Mouse (Mus musculus): ENCODE data around the gene Baz2a.
A peak's percentile ranks its signal among the peaks of the same experiment; 100 is the strongest.
"Not testable (repeated sequence)": the region's sequence is repeated elsewhere in the genome, so short reads cannot be mapped to it uniquely, and the experiment has no call there.

Gene Baz2a

DNA sequence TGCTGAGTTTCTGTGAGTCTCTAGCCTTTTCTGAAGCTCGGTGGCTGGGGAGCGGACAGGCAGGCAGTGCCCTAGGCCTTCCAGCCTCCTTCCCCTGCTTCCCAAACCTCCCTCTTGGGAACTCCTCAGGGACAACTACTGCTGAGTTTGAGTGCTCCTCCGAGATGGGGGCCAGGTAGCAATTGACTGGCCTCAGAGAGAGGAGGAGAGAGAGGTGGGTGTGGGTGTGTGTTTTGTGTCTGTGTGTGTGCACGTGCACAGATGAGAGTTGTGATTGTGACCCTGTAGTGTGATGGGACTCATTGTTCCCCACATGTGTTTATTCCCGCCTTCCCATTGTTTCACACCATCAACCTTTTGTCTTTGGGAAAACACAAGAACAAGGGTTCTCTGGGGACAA, 36.1 kb downstream of the Baz2a start:
- no peak for DNase-seq

DNA sequence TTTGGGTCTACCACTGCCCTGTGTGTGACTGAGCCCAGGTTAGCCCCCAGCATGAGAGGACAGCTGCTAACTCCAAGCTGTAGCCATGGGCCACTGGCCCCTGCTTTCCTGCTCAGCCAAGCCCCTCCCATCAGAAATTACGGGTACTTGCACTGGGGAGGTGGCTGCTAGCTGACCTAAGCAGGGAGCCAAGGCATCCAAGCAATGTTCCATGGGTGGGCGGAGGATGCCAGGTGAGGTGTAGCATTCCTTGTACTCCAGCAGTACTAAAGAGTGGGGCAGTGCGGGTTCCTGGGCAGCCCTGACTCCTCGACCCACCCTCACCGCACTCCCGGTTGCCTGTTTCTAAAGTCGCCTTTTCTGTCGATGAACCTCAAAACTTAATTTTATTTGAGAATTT, 36.8 kb downstream of the Baz2a start:
- DNase-seq: no peak

DNA sequence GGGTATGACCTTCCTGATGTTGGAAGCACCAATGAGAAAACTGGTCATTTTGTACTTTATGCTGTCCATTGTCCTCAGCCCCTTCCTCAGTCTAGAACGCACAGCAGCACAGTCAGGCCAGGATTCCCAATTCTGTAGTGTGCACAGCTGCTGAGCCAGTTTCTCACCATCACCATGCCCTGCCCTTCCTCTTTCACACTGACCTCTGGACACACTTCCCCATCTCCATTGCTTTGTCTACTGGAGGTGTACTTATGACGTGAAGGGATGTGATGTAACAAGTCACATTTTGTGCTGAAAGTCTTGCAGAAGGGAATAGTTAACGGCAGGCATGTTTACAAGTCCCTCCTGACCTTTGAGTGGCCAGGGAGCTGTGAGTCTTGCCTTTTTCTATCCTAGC, 39.9 kb downstream of the Baz2a start:
- no peak for DNase-seq

DNA sequence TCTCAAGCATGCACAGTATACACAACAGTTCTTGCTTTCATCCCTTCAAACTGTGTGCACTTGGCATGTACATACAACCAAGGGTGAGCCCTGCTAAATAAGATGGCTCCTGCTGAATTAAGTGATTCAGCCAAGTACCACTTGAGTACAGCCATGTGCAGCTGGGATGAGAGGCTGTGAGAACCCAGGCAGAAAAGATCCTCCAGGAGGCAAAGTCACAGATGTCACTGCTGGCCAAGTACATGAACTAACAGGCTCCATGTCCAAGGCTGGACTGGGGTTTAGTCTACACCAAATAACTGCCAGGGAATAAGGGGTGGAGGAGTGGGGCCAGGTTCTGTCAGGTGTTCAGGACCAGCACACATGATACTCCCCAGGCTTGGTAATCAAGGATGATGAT, 40.4 kb downstream of the Baz2a start:
- no peak for DNase-seq

DNA sequence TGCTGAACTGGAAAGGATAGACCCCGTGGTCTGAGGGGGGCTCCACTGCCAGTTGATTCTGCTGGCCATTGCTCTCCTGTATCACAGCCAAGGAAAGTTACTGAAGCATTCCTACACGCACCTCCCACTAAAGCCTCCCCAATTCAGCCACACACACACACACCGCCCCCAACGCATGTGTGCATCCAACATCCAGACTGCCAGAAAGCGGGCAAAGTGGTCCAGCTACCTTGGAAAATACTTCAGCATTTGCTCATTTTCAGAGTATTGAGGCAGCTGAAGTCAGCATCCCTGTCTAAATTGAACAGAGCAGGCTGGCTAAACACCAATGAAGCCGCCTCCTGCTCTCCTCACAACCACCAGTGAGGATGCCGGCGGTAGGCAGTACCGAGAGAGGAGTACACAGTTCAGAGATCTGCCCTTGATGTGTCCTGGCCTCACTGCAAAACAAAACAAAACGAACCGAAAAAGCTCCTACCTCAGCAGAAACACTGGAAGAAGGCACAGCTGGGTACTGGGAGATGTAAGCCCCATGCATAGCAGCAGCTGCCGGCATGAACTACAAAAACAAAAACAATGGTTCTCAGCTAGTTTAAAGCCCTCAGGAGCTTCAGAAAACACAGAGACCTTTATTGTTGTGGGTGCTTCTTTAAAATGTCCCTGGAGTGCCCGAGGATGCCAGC, 42.4 kb downstream of the Baz2a start:
- no peak for DNase-seq

DNA sequence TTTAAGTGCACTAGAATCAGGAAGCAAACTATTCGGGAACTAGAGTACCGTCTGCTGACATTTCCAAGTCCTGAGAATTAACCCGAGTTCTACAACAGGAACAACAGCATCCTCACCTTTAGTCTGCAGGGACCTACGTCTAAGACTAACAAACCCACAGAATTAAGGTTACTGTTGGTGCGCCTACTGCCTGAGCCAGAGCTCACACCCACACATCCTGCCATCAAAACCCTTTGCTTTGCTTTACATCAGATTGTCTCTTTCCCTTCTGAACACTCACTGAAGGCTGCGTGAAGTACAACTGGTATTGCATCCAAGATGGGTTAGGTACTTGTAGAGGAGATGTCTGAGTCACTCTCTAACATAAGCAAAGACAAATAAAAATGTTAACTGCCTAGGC, 44.0 kb downstream of the Baz2a start:
- no peak for DNase-seq

DNA sequence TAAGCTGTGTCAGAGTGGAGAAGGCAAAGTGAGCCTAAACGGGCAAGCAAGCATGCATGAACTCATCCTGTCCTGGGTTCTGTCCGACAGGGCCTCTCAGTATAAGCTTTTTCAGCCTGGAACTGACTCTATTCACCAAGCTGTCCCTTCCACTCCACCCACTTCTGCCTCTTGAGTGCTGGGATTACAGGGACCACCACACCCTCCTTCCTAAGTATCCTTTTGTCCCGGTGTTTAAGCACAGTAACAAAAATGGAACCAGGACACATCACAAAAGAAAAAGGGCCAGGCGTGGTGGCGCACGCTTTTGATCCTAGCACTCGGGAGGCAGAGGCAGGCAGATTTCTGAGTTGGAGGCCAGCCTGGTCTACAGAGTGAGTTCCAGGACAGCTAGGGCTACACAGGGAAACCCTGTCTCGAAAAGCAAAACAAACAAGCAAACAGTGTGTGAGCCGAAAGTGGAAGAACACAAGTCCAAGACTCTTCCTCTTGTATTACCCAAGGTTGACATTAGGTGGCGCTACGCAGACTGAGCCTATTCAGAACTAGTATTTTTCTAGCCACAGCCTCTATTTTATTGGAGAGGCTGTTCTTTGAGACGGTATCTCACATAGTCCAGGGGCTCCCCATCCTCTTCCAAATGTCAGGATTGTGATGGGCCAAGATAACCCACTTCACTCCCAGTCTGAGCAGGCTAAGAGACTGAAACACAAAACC, 49.0 kb downstream of the Baz2a start:
- DNase-seq: peak; percentile 27 to 65

DNA sequence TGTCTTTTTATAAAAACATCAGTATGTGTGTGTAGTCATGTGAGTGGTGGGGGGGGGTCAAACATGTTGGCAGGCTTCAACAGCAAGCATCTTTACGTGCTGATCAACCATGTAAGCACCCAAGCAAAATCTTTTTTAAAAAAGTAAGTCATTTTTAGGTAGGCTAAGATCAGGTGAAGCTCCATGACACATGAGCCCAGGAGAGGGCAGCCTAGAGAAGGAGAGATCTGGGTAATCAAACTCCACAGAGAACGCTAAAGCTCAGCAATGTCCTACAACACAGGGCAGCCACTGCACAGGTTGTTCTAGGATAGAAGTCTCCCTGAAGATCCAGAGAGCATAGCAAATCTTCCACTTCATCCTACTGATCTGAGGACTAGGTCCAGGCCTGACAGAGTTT, 50.8 kb downstream of the Baz2a start:
- no peak for DNase-seq

DNA sequence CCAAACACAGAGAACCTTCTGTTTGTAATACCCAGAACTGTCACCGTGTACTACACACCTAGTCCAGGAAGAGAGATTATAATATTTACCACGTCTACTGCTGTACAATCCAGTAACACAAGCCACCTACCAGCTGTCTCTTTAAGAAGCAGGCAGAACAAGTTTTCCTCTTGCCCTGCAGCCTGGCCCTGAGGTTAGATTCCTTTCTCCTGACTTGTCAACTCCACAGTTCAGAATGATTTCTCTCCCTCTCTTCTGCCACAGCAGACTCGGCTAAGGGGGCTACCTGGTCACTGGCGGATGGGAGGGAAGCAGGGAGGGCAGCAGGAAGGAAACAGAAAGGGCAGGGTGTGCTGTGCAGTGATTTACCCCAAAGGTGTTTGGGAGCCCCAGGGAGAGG, 52.3 kb downstream of the Baz2a start:
- DNase-seq: no peak

DNA sequence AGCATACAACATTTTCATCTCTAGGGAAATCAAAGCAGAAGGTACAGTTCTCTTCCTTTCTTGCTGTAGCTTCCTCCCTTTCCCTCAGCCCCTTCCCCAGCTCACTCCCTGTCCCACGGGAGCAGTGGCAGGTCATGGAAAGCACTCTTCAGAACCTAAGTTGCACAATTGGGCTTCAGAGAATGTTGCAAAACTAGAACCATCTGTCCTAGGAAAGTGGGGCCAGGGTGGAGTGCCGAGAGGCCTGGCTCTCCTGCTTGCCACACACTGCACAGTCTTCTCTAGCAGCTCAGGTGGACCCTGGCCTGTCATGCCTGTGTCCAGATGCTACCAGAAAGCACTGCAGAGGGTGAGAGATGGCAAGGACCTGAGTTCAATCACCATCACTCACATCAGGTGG, 53.6 kb downstream of the Baz2a start:
- no peak for DNase-seq

DNA sequence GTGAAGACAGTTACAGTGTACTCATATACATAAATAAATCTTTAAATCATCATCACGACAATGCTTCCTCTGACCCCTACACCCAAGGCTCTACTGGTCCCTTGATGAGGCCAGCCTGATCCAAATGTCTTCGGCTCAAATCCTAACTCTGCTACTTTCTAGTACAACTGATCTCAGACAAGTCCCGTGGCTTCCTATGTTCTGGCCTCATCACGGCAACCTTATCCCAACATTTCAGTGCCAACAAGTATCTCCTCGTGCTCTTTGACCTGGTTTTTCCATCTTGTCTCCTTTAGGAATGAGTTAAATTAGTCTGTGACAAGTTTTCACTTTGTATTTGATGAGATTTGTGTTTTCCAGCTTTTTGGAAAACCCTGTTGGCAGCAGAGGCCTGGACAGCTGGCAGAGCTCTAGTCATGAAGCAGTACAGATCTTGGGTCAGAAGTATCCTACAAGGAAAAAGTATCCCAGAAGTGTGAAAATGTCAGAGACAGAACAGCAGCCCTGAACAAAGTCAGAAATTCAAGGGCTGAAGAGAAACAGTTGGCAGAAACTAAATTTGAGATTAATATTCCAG, 57.5 kb downstream of the Baz2a start:
- DNase-seq: no peak

DNA sequence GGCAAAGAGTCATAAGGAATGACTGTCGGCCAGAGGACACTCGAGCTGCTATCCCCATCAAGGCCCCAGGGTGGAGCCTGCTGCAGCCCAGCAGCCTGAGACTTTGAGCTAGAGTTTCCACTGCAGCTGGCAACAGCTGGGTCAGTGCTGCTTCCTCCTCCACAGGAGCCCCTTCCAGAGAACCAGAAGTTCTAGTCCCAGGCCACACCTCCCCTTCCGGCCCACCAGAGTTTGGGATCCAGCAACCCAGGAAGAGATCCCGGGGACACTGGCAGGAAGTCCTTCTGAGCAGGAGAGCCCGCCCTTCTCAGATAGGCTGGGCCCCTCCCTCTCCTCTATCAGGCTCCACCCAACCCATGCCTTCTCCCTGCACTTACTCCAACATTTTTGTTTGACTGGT, 58.2 kb downstream of the Baz2a start:
- DNase-seq: no peak

DNA sequence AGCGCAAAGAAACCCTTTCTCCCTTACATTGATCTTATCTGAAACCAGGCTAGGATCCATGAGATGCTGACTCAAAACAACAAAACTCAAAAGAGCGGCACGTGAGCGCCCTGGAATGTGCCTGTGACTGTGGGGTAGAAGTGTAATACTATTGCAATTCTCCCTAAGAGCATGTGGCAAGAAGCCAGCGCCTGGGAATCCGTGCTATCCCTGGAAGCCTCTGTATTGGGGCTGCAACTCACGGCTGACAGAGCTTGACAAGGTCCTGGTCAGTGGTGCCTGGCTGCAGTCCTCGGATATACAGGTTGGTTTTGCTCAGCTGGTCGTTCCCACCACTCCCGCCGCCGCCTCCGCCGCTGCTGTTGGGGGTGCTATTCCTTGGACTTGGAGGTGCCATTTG, 59.6 kb downstream of the Baz2a start:
- no peak for DNase-seq

DNA sequence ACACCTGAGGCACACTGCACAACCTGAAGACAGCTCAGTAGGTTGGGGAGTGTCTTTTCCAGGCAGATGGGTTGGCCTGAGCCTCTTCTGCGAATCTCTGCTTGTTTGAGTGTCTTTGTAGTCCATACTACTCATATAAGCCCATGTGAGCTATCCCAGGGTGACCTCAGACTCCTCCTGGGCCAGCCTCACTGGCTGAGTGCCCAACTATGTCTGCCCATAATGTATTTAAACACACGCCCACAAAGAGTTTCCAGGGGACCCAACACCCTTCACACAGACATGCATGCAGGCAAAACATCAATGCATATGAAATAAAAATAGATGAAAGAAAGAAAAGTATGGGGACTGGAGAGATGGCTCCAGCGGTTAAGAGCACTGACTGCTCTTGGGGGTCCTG, 62.6 kb downstream of the Baz2a start:
- no peak for DNase-seq

DNA sequence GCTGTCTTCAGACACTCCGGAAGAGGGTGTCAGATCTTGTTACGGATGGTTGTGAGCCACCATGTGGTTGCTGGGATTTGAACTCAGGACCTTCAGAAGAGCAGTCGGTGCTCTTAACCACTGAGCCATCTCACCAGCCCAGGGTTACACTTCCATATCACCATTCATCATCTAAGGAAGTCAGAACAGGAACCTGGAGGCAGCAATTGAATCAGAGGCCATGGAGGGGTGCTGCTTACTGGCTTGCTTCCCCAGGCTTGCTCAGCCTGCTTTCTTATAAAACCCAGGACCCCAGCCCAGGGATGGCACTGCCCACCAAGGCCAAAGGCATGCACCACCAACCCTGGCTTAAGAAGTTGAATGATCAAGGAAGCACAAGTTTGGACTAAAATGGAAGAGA, 74.3 kb downstream of the Baz2a start:
- not testable (repeated sequence) for DNase-seq

DNA sequence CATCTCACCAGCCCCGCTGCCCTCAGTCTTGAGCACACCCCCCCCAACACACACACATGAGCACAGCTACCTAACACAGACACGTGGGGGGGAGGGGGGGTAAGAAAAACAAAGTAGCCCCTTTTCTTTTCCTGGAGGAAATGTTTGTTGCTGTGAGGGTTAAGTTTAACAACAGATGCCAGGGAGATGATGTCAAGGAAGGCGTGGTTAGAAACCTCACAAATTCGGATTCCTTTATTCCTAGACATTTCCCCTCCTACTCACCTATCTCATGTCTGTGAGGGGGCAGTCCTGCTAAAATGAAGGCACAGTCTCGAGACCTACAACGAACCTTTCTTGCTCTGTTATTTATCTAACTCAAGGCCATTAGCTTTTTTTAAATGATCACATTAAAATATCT, 75.7 kb downstream of the Baz2a start:
- no peak for DNase-seq

DNA sequence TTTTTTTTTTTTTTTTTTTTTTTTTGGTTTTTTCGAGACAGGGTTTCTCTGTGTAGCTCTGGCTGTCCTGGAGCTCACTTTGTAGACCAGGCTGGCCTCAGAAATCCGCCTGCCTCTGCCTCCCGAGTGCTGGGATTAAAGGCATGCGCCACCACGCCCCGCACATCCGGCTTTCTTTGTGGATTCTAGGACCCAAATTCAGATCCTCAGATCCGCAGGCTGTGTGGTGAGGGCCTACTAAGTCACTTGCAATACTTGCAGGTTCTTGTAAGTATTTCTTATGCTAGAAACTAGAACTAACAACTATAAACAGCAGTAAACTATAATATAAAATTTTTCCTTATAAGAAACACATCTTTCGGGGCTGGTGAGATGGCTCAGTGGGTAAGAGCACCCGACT, 80.0 kb downstream of the Baz2a start:
- DNase-seq: not testable (repeated sequence)

DNA sequence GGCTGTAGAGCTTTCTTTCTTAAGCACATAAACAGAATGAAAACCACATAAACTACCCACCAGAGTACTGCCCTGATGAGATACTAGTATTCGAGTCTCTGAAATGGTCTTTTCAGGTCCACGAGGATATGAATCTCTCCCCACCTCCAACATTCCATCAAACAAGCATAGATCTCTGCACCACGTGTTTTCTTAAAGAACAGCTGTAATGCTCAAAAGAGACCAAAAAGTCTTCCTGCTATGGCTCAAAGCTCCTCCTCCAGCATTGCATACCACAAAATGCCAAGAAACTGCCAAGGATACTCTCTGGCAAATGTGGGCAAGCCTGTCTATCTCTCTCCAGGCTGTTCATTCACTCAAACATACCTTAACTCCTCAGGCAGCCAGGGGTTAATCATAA, 83.9 kb downstream of the Baz2a start:
- no peak for DNase-seq

DNA sequence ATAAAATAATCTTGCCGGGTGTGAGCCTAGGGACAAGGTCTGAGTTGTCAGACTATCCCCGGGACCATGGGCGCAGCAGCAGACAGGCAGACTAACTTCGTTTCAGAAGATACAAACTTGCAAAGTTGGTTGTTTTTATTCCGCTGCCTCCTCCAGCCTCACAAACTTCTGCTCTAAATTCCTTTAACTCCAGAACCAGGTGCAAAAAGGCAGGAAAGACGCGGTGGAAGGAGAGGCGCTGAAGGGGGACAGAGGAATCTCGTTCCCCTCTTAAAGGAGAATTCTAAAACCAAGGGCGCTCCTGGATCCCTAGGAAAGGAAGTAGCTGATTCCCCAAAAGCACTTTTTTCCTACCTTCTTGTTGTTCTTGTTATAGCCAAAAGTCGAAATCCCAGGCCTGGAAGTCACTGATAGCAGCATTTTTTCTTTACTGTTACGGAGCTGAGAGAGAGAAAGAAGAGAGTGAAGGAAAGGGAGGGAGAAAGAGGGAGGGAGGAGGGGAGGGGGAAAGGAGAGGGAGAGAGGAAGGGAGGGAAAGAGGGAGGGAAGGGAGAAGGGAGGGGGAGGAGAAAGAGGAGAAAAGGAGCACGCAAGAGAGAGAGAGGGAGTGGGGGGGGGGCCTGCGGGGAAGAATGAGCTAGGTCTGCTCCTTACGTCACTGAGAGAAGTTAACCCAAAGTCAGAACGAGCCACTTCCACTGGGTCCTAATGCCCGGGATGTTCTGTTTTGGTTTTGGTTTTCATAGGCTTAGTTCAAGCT, 84.8 kb downstream of the Baz2a start:
- DNase-seq: peak; percentile 67 to 73

DNA sequence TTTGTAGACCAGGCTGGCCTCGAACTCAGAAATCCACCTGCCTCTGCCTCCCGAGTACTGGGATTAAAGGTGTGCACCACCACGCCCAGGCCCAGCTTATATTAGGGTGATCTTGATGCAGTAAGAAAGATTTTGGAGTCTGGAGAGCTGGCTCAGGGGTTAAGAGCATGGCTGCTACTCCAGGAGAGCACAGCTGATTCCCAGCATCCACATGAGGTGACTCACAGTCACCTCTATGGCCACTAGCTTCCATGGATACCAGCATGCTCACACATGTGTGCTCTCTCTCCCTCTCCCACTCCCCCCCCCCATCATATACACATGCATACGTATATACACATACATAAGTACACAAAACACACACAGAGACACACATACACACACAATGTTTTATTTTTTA, 85.9 kb downstream of the Baz2a start:
- no peak for DNase-seq

Data from cerebellum, postnatal 36 days (tissue).